Mouse (Mus musculus) monocyte, adult 5-6 weeks (primary cell): ENCODE data around the gene Borcs6. TPM values are rescaled to one million over a fixed set of nuclear protein-coding genes. Genes with fewer than 3 reads are reported as not detected.

ENCODE experiments used
- ATAC-seq: fragments of 153-309, 156-312 bp; replicated peaks from 2 replicates; pipeline ENCODE4 v1.8.0; 2017; ENCODE audit warnings: mild to moderate bottlenecking; ENCODE audit not compliant: low TSS enrichment, insufficient number of reproducible peaks, severe bottlenecking, poor library complexity, low FRiP score
- total RNA-seq: library from RNA; stranded (forward); fragments of 200-1000, 200-491, 200-594 nt; gene quantifications from 3 replicates; pipeline ENCODE4 v1.2.3, GENCODE M21; 2017

Borcs6 gene
- total RNA-seq, 1 experiment from 2014 or later, result 12.4 TPM

DNA sequence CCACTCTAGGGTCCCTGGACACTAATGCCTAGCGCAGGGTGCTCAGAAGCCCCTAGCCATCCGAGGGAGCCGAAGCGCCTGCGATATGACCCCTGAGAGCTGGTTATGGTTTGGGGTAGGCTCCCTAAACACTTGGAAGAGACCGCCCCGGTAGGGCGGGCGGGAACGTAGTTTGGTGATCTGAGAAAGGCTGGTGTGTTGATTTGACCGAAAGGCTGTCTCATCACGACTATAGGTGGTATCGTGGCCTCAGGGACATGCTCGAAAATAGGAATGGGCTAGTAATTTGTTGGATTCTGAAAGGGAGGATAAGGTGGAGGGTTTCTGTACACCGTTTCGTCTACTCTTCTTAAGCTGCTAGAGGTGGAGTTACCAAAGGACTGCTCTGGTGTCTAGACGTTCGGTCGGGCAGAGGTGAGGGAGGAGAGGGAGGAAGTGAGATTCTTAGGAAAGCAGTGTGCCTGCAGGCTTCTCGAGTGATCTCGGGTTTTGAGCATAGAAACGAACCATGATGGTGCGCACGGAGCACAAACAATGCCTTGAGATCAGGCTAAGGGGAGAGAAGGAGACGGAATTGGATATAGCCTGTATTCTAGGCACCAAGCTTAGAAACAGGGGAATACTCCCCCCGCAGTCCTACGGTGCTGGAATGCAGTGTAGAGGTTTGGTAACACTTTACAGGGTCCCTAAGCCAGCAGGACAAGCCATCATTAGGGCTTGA is 36.2 kb downstream of the Borcs6 start:
- no peak for ATAC-seq

DNA sequence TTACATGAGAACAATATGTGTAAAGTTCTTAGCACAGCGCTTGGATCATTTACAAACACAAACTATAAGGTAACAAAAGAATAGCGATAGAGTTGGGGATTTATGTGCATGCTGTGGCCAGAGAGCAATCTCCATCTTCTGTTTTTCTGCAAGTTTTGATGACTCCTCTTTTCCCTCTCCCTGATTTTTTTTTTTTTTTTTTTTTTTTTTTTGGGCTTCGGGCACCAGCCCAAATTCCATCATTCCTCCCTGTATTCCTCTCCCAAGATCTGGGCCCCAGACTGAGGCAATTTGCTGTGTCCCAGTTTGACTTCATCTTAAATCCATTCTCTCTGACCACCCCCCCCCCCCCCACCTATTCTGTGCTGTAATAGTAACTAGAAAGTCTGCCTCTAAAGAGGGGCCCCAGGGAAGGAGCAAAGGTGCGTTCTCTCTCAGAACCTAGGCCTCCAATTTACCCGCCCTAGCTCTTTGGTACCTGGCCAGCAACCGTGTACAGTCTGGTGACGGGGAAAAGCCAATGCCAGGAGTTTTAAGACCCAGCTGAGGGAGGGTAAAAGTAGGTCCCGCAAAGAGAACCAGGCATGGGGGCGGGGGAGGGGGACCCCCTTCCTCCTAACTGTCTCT is 37.0 kb downstream of the Borcs6 start:
- no peak for ATAC-seq

DNA sequence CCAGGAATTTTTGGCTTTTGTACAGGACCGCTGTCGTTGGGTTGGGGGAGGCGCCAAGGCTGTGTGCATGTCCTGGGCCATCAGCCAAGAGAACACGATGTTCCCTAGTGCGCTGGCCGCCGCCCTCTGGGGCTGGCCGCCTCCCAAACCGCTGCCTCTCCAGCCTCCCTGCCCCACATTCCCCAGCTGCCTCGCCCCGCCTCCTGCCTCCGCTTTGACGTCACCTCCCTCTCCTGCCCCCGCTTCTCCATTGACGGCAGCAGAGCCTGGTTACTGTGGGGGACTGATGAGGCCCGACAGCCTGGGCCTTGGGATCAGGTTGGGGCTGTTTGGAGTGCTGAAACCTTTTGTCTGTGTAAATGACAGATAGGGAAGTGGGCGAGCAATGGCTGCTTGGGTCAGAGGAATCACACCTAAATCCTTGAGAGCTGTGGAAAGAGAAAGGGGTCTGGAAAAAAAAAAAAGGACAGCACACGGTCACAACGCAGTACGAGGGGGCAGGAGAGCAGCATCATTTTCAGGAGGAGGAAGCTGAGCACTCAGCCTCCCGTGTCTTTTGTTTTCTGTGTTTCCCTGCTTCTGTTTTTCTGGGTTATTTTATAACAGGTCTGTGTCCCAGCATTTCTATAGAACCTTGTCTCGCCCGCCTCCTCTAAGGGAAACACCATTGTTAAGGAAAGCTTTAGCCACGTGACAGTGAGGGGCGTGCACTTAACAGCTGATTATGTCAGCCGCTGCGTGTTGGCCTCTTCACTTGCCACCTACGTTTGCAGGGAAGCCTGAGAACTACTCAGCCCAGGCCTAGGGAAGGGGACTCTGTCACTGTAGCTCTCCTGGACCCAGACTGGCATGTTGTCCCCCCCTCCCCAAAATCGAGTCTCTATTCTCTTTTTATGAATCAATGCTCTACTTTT is 37.7 kb downstream of the Borcs6 start:
- peak; percentile 19 for ATAC-seq

DNA sequence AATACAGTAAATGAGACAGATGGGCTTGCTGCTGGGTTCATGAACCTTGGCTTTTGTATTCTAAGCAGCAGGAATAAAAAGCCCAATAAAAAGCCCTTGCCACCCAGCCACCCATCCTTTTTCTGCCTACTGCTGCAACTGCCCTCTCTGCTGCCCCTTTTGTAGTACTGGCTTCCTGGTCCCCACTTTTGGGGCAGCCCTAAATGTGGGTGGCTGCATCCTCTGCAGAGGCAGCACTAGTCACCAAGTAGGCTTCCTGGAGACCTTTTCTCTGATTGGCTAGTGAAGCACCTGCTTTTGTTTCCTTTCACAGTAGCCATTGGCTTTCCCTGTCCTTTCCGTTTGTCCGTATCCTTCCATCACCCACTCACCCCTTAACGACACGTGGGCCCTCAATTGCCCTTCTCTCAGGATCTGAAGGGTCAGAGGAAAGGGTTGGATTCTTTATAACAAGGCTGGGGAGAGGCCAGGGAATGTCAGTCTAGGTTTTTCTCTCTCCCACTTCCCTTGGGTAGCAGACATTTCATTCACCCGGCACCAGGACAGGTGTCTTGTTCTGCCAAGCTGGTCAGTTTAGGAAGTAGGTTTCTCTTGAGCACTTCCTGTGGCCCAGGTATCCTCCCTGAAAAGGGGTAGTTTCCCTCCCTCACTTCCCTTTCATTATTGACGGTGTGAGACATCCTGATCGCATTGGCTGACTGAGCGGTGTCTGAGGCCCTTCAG is 38.7 kb downstream of the Borcs6 start:
- no peak for ATAC-seq

DNA sequence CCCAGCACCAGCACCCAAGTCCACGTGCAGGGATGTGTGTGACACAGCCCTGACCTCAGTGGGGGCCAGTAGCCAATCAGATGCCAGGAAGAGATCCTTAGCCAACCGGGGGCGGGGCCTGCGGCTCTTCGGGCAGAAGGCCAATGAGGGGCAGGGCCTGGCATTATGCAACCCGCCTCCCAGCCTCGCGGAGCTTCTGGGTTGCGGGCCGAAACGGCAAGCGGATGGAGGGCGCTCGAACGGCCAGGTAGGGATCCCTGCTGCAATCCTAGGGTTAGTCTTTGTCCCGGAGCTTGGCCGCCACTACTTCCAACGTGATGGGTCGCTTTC is 39.2 kb downstream of the Borcs6 start:
- peak; percentile 47 for ATAC-seq

DNA sequence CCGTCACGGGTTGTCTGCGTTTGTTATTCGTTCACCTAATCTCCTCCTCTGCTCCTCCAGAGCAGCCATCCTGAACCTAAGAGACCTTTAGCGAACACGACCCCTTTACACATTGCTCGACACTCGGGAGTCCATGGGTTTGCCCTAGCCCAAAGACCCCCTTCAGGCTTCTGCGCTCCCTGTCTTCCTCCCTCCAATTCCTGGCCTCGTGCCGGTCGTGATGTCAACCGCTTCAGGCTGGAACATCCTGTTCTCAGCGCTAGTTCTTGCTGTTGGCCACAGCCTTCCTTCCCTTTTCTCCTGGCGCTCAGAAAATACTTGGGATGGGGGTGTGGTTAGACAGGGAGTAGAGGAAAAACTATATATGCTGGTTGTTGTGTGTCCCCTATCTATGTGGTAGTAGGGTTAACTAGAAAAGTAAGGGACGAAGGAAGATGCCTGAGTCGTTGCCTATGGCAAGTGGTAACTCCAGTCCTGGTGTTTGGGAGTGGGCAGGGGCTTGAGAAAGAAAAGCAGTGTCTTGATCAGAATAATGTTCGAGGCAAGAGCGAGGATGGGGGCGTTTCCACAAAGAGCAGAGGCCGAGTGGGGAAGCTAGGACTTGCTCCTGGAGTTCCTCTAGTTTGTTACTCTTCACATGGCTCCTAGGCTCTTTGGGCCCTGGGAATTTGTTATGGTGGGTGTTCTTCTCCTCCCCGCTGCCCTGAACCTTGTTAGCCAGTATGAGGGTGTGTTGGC is 39.8 kb downstream of the Borcs6 start:
- no peak for ATAC-seq

DNA sequence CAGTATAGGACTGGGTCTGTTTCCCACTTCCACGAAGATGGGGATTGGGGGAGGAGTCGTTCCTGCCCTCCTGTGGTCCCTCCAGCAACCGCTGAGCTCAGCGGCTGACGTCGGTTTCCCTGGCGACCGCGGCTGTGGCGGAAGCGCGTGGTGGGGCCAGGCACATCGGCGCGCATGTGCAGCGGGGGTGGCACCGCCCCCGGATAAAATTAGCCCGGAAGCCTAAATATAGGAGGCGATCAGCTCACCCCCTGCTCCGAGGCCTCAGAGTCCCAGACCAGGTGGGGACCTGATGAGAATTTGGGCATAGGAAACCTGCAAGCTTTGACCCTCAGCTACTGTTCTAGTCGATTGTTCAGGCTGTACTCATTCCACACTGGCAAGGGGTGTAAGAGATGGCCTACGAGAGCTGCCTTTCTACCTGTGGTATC is 40.4 kb downstream of the Borcs6 start:
- peak; percentile 19 for ATAC-seq

DNA sequence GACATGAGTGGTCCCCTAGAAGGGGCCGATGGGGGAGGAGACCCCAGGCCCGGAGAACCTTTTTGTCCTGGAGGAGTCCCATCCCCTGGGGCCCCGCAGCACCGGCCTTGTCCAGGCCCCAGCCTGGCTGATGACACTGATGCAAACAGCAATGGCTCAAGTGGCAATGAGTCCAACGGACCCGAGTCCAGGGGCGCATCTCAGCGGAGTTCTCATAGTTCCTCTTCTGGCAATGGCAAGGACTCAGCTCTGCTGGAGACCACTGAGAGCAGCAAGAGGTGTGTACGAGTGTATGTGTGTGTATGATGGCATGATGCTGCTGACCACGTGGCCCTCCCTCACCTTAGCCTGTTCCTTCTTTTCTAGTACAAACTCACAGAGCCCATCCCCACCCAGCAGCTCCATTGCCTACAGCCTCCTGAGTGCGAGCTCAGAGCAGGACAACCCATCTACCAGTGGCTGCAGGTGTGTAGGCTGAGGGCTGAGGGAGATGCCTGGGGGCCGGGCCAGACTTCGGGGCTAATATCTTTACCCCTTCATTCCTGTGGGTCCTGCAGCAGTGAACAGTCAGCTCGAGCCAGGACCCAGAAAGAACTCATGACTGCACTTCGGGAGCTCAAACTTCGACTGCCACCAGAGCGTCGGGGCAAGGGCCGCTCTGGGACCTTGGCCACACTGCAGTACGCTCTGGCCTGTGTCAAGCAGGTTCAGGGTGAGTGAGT is 41.3 kb downstream of the Borcs6 start:
- no peak for ATAC-seq

DNA sequence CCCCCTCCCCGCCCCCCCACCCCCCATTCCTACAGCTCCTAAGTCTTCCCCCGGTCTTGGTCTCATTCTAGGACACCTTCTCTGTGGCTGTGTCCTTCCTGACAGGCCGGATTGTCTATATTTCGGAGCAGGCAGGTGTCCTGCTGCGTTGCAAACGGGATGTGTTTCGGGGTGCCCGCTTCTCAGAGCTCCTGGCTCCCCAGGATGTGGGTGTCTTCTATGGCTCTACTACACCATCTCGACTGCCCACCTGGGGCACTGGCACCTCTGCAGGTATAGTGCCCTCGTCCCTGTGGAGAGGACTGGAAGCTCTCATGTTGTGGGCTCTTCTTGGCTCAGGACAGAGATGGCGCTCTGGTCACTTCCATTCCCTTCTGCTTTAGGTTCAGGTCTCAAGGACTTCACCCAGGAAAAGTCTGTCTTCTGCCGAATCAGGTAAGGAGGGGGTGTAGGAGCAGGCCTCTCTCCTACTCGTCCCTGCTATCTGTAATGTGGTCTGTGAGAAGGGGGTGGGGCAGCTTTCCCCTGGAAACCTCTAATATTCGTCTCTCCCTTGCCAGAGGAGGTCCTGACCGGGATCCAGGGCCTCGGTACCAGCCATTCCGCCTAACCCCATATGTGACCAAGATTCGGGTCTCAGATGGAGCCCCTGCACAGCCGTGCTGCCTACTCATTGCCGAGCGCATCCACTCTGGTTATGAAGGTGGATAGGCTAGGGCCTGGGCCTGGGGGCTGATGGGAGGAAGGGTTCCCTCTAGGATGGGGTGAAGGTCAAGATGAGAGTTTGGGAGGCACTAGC is 42.3 kb downstream of the Borcs6 start:
- no peak for ATAC-seq

DNA sequence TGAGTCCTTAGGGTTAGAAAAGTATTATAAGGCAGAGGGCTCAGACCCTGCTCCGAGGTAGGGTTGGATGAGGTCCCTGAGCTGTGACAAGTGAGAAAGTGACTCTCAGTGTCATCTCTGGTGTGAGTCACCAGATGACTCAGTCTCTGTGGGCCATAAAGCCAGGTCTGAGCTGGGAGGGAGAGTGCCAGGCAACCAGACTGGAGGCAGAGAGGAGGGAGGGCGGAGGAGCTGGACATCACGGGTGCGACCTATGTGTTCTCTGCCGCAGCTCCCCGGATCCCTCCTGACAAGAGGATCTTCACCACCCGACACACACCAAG is 42.8 kb downstream of the Borcs6 start:
- ATAC-seq, result no peak

DNA sequence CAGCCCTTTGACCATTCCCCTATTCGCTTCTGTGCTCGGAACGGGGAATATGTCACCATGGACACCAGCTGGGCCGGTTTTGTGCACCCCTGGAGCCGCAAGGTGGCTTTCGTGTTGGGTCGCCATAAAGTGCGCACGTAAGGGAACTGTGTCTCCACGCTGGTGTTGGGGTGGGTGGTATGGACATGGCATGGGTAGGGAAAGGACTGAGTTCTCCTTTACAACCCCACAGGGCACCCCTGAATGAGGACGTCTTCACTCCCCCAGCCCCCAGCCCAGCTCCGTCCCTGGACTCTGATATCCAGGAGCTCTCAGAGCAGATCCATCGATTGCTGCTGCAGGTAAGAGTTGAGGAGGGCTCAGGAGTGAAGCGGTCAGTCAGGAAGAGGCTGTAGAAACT is 43.6 kb downstream of the Borcs6 start:
- ATAC-seq, result no peak

DNA sequence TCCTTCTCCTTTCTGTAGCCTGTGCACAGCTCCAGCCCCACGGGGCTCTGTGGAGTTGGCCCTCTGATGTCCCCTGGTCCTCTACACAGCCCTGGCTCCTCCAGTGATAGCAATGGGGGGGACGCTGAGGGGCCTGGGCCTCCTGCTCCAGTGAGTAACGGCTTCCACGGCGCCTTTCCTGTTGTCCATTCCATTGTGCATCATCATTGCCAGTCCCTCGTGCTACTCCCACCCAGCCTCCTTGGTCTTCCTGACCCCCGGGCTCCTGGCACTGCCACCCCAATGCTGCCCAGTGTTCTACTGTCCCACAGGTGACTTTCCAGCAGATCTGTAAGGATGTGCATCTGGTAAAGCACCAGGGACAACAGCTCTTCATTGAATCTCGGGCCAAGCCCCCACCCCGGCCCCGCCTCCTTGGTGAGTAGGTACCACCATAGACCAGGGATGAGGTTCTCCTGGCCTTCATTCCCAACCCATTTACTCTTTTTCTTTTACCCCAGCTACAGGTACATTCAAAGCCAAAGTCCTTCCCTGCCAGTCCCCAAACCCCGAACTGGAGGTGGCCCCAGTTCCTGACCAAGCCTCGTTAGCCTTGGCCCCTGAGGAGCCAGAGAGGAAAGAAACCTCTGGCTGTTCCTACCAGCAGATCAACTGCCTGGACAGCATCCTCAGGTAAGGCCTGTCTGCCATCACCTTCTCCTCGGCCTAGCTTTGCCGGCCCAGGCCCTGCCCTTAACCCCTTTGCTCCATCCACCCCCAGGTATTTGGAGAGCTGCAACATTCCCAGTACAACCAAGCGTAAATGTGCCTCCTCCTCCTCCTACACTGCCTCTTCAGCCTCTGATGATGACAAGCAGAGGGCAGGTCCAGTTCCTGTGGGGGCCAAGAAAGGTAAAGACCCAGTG is 44.3 kb downstream of the Borcs6 start:
- ATAC-seq, result no peak

DNA sequence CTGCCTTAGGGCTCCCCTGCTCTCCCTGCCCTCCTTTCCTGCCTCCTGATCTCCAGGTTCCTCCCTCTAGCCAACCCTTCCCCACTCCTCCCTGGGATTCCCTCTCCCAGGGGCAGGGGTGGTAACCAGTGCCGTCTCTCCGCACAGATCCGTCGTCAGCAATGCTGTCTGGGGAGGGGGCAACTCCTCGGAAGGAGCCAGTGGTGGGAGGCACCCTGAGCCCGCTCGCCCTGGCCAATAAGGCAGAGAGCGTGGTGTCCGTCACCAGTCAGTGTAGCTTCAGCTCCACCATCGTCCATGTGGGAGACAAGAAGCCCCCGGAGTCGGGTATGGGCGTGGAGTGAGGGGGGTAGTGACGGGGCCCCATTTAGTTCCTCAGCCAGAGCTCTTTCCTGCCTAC is 45.0 kb downstream of the Borcs6 start:
- ATAC-seq, result no peak

DNA sequence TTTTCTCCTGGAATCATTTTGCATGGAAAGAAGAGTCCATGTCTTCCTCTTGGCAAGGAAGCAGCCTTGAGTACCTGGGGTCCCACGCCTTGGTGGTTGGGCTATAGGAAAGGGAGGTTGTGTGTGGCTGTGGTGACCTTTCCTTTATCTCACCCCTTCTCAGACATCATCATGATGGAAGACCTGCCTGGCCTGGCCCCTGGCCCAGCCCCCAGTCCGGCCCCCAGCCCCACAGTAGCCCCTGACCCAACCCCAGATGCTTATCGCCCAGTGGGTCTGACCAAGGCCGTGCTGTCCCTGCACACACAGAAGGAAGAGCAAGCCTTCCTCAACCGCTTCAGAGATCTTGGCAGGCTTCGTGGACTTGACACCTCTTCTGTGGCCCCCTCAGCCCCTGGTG is 45.7 kb downstream of the Borcs6 start:
- ATAC-seq, result no peak

DNA sequence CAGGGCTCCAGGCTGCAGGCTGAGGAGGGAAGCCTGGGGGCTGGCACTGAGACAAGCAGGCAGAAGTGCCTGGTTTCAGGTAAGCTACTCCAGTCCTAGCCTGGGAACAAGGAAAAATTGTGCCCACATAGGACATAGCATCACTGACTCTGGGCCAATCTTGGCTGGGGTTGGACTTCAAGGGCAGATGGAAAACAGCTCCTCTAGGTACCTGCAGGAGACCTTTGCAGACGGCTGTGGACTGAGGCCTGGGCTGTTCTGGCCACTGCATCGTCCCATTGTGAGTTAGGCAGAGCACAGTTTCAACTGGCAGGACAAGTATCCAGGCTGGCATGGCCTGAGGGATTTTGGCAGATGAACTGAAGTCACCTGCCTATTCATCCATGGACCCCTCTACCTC is 46.3 kb downstream of the Borcs6 start:
- ATAC-seq, result no peak

DNA sequence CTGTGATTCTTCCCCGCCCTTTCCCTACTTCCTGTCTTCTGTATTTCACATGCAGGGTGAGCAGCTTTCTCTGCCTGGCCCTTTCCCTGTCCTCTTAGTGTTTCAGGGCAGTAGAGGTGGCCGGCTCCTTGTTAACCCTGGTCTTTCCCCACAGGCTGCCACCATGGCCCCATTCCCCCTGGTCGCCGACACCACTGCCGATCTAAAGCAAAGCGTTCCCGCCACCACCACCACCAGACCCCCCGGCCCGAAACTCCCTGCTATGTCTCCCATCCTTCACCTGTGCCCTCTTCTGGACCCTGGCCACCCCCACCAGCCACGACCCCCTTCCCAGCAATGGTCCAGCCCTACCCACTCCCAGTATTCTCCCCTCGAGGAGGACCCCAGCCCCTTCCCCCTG is 46.8 kb downstream of the Borcs6 start:
- ATAC-seq, result no peak
